Mouse (Mus musculus) liver, embryonic 12.5 days (tissue): ENCODE results near the gene Pygb. TPM values are rescaled to one million over a fixed set of nuclear protein-coding genes. Genes with fewer than 3 reads are reported as not detected.

Experiments used
- ATAC-seq: fragments of 200-750 bp; cut with Nextera tagmentation; 2 replicates; pipeline ENCODE4 v1.8.0; 2017; ENCODE audit warnings: moderate number of reproducible peaks, mild to moderate bottlenecking, moderate library complexity
- H3K27ac ChIP-seq: fragments of 300-500 bp; sonication (generic); 2 replicates; pipeline ENCODE4 v1.5.1; 2016; ENCODE audit warnings: mild to moderate bottlenecking
- H3K27me3 ChIP-seq: fragments of 300-500 bp; sonication (generic); replicated peaks from 2 replicates; pipeline ENCODE4 v1.6.1; 2016; ENCODE audit warnings: mild to moderate bottlenecking, moderate library complexity
- H3K36me3 ChIP-seq: fragments of 300-500 bp; sonication (generic); 2 replicates; pipeline ENCODE4 v1.6.1; 2016; ENCODE audit warnings: mild to moderate bottlenecking, moderate library complexity
- H3K4me1 ChIP-seq: fragments of 300-500 bp; sonication (generic); 2 replicates; pipeline ENCODE4 v1.6.1; 2016
- H3K4me2 ChIP-seq: fragments of 300-500 bp; sonication (generic); 2 replicates; pipeline ENCODE4 v1.6.1; 2016; ENCODE audit warnings: mild to moderate bottlenecking, moderate library complexity
- H3K4me3 ChIP-seq: fragments of 300-500 bp; sonication (generic); 2 replicates; pipeline ENCODE4 v1.5.1; 2016; ENCODE audit warnings: mild to moderate bottlenecking, moderate library complexity
- H3K9ac ChIP-seq: fragments of 300-500 bp; sonication (generic); 2 replicates; pipeline ENCODE4 v1.6.1; 2016; ENCODE audit warnings: mild to moderate bottlenecking, moderate library complexity
- H3K9me3 ChIP-seq: fragments of 300-500 bp; sonication (generic); replicated peaks from 2 replicates; pipeline ENCODE4 v1.6.1; 2016; ENCODE audit warnings: mild to moderate bottlenecking, moderate library complexity
- WGBS: fragments of 180-500 bp; shearing (Covaris S2); methylation state at CpG from one replicate; pipeline ENCODE4 v1.1.7; 2016; ENCODE audit not compliant: insufficient replicate concordance; 5-methylcytosine and 5-hydroxymethylcytosine counted together
- polyA plus RNA-seq: library from polyadenylated mRNA; unstranded; fragments of >200 nt; fragmentation: Nextera tagmentation; extraction: Ambion mirVana; gene quantifications from 2 replicates; pipeline ENCODE4 v1.2.1, GENCODE M21; 2016

Pygb gene
- polyA plus RNA-seq, 1 experiment from 2014 or later = 34.0 TPM

DNA sequence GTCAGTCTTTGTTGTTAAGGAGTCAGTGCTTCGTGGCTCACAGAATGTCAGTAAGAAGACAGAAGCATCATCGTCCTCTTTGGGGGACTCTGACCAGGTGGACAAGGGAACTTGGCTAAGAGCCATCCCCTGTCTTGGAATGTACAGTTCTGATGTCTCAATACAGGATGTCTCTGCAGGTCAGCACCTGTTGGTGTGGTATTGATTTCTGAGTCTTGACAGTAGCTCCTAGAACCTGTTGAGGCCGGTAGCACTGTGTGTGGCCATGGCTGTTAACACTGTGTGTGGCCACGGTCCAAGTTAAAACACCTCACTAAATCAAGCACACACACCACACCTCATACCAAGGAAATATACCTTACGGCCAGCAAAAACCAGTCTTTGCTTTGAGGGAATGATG is 14.1 kb downstream of the Pygb start:
- Histone ChIP-seq H3K4me2 (no peak overlapping the region), H3K27me3 (no peaks in the 10 kb centered on the region), H3K4me1 (no peaks in the 10 kb centered on the region), H3K27ac (no peak overlapping the region), H3K4me3 (no peak overlapping the region), H3K36me3 (peaks cover 55% of the 10 kb centered on the region), H3K9ac (no peak overlapping the region), H3K9me3 (no peaks in the 10 kb centered on the region)
- ATAC-seq = no peak
- WGBS = 76% methylated on average over 5 of the region's 5 CpGs

GRCm38 (mm10) chr2:150803035-150803434 is 16.5 kb downstream of the Pygb start:
- H3K4me2 ChIP-seq = no peak overlapping the region
- WGBS = 68% methylated on average over 1 of the region's 1 CpGs

GRCm38 (mm10) chr2:150808381-150808780 is 21.8 kb downstream of the Pygb start:
- H3K4me3 ChIP-seq = no peak overlapping the region
- ATAC-seq = no peak
- no peaks in the 10 kb centered on the region for H3K27me3 ChIP-seq
- H3K4me2 ChIP-seq = no peak overlapping the region
- no peaks in the 10 kb centered on the region for H3K9me3 ChIP-seq
- H3K9ac ChIP-seq = no peak overlapping the region
- peaks cover 9% of the 10 kb centered on the region; the same call in 1 of the 2 replicates for H3K4me1 ChIP-seq
- peaks cover 81% of the 10 kb centered on the region for H3K36me3 ChIP-seq
- no peak overlapping the region for H3K27ac ChIP-seq
- 72% methylated on average over 6 of the region's 6 CpGs for WGBS

More at GRCm38 (mm10) chr2:150803035-150803434, 16.5 kb downstream of the Pygb start:
- no peak overlapping the region for H3K9ac ChIP-seq
- no peak overlapping the region for H3K4me3 ChIP-seq
- no peaks in the 10 kb centered on the region for H3K4me1 ChIP-seq
- H3K27me3 ChIP-seq = no peaks in the 10 kb centered on the region
- ATAC-seq = no peak
- no peak overlapping the region for H3K27ac ChIP-seq
- H3K9me3 ChIP-seq = no peaks in the 10 kb centered on the region
- H3K36me3 ChIP-seq = peaks cover 61% of the 10 kb centered on the region

DNA sequence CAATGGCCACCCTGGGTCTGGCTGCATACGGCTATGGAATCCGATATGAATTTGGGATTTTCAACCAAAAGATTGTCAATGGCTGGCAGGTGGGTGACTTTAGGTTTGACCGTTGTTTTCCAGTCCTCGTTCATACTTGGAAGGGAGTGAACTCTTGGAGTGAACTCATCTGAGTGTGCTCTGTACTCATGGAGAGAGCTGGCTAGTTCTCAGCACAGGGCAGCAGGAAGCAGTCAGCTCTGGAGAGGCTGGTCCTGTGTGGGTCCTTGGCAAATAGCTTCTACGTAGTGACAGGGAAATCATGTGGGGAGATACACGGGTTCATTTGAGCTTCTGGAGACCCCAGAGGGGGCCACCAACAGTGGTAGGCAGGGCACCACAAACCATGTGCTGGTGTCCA is 22.3 kb downstream of the Pygb start:
- 83% methylated on average over 6 of the region's 6 CpGs for WGBS
- H3K36me3 ChIP-seq = peaks cover 85% of the 10 kb centered on the region
- no peaks in the 10 kb centered on the region for H3K27me3 ChIP-seq
- H3K27ac ChIP-seq = no peak overlapping the region
- no peak for ATAC-seq
- no peak overlapping the region for H3K4me3 ChIP-seq
- H3K9me3 ChIP-seq = no peaks in the 10 kb centered on the region
- H3K4me1 ChIP-seq = peaks cover 9% of the 10 kb centered on the region; the same call in 1 of the 2 replicates
- no peak overlapping the region for H3K9ac ChIP-seq
- H3K4me2 ChIP-seq = no peak overlapping the region

- 56% methylated on average over 5 of the region's 5 CpGs for WGBS
- ATAC-seq = peak; percentile 54; the same call in 1 of the 2 replicates
- peaks cover 90% of the 10 kb centered on the region for H3K36me3 ChIP-seq
These were observed 24.1 kb downstream of the Pygb start for GRCm38 (mm10) chr2:150810603-150811002.

DNA sequence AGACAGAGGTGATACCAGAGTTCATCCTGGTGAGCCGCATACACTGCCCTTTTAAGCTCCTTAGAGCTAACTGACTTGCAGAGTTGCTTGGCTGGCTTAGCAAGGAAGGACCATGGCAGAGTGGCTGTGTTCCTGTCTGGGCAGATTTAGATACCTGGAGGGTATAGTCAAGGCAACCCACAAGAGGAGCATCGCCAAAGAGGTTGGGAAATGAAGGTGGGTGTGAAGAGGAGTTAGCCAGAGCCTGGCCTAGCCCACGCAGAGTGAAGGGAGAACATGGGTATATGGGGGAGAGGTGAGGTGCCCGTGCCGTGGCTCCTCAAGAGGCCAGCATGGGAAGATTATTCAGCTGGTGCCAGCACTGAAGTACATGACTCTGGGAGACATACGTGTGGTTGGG is 26.3 kb downstream of the Pygb start:
- H3K27ac ChIP-seq = no peak overlapping the region
- H3K4me2 ChIP-seq = no peak overlapping the region
- no peaks in the 10 kb centered on the region for H3K27me3 ChIP-seq
- WGBS = 80% methylated on average over 6 of the region's 6 CpGs
- no peak overlapping the region for H3K9ac ChIP-seq
- H3K4me1 ChIP-seq = peaks cover 9% of the 10 kb centered on the region; the same call in 1 of the 2 replicates
- H3K36me3 ChIP-seq = peaks cover 98% of the 10 kb centered on the region
- no peaks in the 10 kb centered on the region for H3K9me3 ChIP-seq
- H3K4me3 ChIP-seq = no peak overlapping the region
- no peak for ATAC-seq

More at GRCm38 (mm10) chr2:150810603-150811002, 24.1 kb downstream of the Pygb start:
- peaks cover 9% of the 10 kb centered on the region; the same call in 1 of the 2 replicates for H3K4me1 ChIP-seq
- H3K4me3 ChIP-seq = no peak overlapping the region
- H3K9me3 ChIP-seq = no peaks in the 10 kb centered on the region
- H3K27me3 ChIP-seq = no peaks in the 10 kb centered on the region
- no peak overlapping the region for H3K27ac ChIP-seq
- H3K4me2 ChIP-seq = no peak overlapping the region
- no peak overlapping the region for H3K9ac ChIP-seq

- Histone ChIP-seq H3K9me3 (no peaks in the 10 kb centered on the region), H3K9ac (no peak overlapping the region), H3K36me3 (peaks cover 93% of the 10 kb centered on the region), H3K27me3 (no peaks in the 10 kb centered on the region), H3K27ac (no peak overlapping the region), H3K4me2 (no peak overlapping the region), H3K4me3 (no peak overlapping the region), H3K4me1 (no peaks in the 10 kb centered on the region)
- ATAC-seq = no peak
- 81% methylated on average over 18 of the region's 18 CpGs for whole genome bisulfite sequencing
These were observed 30.3 kb downstream of the Pygb start for GRCm38 (mm10) chr2:150816676-150817402.

DNA sequence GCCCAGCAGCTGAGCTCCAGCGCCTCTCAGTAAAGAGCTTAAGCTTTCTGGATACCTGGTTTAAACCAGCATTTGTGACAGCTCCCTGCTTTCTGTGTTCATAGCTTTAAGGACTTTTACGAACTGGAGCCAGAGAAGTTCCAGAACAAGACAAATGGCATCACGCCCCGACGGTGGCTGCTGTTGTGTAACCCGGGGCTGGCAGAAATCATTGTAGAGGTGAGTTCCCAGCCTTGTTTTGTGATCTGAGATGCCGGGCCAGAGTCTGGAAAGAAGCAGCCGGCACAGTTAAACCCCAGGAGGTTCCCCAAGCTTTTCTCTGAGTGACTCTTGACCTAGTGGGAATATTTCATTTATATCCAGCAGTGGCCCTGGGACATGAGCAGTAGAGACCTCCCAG is 32.2 kb downstream of the Pygb start:
- Histone ChIP-seq H3K4me1 (no peaks in the 10 kb centered on the region), H3K9ac (no peak overlapping the region), H3K27ac (no peak overlapping the region), H3K36me3 (peaks cover 85% of the 10 kb centered on the region), H3K4me3 (no peak overlapping the region), H3K27me3 (no peaks in the 10 kb centered on the region), H3K4me2 (no peak overlapping the region), H3K9me3 (no peaks in the 10 kb centered on the region)
- WGBS = 77% methylated on average over 8 of the region's 8 CpGs
- ATAC-seq = no peak

DNA sequence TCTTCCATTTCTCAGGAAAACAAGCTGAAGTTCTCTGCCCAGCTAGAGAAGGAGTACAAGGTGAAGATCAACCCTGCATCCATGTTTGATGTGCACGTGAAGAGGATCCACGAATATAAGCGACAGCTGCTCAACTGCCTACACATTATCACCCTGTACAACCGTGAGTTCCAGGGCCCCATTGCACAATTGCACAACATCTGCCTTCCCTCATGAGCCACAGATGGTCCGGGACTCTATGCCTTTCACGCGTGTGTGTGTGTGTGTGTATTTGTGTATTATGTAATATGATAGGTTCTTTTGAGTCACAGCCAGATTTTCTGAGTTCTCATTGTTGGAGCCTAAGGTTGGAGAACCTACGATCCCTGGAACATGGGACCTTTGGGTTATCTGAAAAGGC is 34.2 kb downstream of the Pygb start:
- no peaks in the 10 kb centered on the region for H3K9me3 ChIP-seq
- no peak overlapping the region for H3K27ac ChIP-seq
- H3K4me1 ChIP-seq = no peaks in the 10 kb centered on the region
- H3K9ac ChIP-seq = no peak overlapping the region
- no peak for ATAC-seq
- H3K27me3 ChIP-seq = no peaks in the 10 kb centered on the region
- H3K36me3 ChIP-seq = peaks cover 85% of the 10 kb centered on the region
- H3K4me2 ChIP-seq = no peak overlapping the region
- 78% methylated on average over 8 of the region's 8 CpGs for WGBS
- H3K4me3 ChIP-seq = no peak overlapping the region

- no peak overlapping the region for H3K4me3 ChIP-seq
- H3K4me1 ChIP-seq = no peaks in the 10 kb centered on the region
- peaks cover 86% of the 10 kb centered on the region for H3K36me3 ChIP-seq
- ATAC-seq = no peak
- H3K9ac ChIP-seq = no peak overlapping the region
- WGBS = 42% methylated on average over 8 of the region's 8 CpGs
- H3K27me3 ChIP-seq = no peaks in the 10 kb centered on the region
- no peaks in the 10 kb centered on the region for H3K9me3 ChIP-seq
- H3K4me2 ChIP-seq = no peak overlapping the region
- H3K27ac ChIP-seq = peak overlapping the region; percentile 20; the same call in 1 of the 2 replicates
These were observed 36.5 kb downstream of the Pygb start for GRCm38 (mm10) chr2:150822987-150823386.

- WGBS = 73% methylated on average over 3 of the region's 3 CpGs
- Histone ChIP-seq H3K4me3 (no peak overlapping the region), H3K9ac (no peak overlapping the region), H3K36me3 (peaks cover 90% of the 10 kb centered on the region), H3K27me3 (no peaks in the 10 kb centered on the region), H3K4me1 (no peaks in the 10 kb centered on the region), H3K27ac (no peak overlapping the region), H3K9me3 (no peaks in the 10 kb centered on the region), H3K4me2 (no peak overlapping the region)
- ATAC-seq = no peak
These were observed 39.9 kb downstream of the Pygb start for GRCm38 (mm10) chr2:150826426-150826825.

DNA sequence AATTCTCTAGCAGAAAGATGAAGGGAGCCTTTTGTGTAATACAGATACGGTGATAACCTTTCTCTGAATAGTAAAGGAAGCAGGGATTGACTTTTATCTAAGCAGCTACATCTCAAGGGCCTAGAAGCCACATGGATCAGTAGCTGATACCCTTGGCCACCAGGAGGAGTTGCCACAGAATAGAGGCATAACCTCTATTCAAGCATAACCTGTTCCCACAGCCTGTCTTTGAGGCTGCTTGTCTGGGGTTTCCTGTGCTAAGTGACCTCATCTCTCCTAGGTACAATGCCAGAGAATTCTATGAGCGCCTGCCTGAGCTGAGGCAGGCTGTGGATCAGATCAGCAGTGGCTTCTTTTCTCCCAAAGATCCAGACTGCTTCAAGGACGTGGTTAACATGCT is 41.6 kb downstream of the Pygb start:
- Histone ChIP-seq H3K27me3 (no peaks in the 10 kb centered on the region), H3K4me3 (no peak overlapping the region), H3K9ac (no peak overlapping the region), H3K4me1 (no peaks in the 10 kb centered on the region), H3K9me3 (no peaks in the 10 kb centered on the region), H3K27ac (no peak overlapping the region), H3K4me2 (no peak overlapping the region), H3K36me3 (peaks cover 97% of the 10 kb centered on the region)
- no peak for ATAC-seq
- 73% methylated on average over 3 of the region's 3 CpGs for WGBS

DNA sequence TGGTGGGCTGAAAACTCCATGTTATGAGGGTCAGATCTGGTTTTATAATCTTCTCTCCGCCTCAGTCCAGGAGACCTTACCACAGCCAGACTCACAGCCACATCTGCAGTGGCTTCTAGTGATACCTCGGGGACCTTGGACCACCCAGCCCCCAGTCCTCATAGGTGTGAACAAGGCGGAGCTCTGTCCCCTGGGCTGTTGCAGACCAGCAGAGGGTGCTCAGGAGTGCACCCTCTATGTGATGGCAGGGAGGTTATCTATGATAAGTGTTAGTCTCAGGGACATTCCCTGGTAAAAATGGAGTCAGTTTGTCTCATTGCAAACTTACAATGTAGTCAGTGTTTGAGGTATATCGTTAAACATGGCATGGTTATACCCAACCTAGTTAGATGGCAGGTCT is 42.1 kb downstream of the Pygb start:
- no peaks in the 10 kb centered on the region for H3K27me3 ChIP-seq
- H3K4me2 ChIP-seq = no peak overlapping the region
- no peak overlapping the region for H3K4me3 ChIP-seq
- ATAC-seq = no peak
- no peak overlapping the region for H3K9ac ChIP-seq
- peaks cover 95% of the 10 kb centered on the region for H3K36me3 ChIP-seq
- no peak overlapping the region for H3K27ac ChIP-seq
- no peaks in the 10 kb centered on the region for H3K4me1 ChIP-seq
- 66% methylated on average over 4 of the region's 4 CpGs for WGBS
- H3K9me3 ChIP-seq = no peaks in the 10 kb centered on the region
